Mouse (Mus musculus) cerebellum, adult 9-11 months (tissue): ENCODE measurements around the gene Tsc2.
A peak's percentile ranks its signal among the peaks of the same experiment; 100 is the strongest.
"Not testable (repeated sequence)": the region's sequence is repeated elsewhere in the genome, so short reads cannot be mapped to it uniquely, and the experiment has no call there.

Source experiments
- DNase-seq: peaks from one replicate; pipeline ENCODE4 v3.0.0; 2022

Gene Tsc2

DNA sequence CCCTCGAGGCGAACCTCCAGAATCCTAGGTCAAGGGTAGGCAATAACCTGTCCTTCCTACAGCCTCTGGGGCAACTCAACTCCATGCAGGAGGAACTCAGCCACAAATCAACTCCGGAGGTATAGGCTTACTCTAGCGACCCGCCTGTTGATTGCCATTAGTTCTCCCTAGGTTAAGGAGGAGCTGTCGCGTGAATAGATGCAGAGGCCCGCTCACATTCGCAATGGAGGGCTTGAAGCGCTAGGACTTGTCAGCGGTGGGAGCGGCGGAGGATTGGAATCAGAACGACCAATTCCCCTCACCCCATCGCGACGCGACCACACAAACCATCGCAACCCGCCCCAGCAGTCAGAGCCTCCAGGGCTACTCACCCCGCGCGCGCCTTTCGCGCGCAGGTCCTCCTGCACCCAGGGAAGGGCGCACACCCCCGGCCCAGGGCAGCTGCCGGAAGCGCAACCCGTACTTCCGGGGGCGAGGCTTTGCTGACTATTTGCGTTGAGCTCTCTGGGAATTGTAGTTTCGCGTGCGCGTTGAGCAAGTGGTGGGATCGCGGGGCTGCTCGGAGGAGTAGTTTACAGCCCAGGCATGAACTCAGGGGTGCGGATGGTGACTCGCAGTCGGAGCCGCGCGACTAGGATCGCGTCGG is at the start of gene Tsc2, which contains the start of gene Nthl1:
Tsc2 (minus strand) TSS at position 464 of the 646 bp plus-strand sequence.
Nthl1 (plus strand) TSS at position 514 of the 646 bp plus-strand sequence.
- DNase-seq = peak; percentile 82

DNA sequence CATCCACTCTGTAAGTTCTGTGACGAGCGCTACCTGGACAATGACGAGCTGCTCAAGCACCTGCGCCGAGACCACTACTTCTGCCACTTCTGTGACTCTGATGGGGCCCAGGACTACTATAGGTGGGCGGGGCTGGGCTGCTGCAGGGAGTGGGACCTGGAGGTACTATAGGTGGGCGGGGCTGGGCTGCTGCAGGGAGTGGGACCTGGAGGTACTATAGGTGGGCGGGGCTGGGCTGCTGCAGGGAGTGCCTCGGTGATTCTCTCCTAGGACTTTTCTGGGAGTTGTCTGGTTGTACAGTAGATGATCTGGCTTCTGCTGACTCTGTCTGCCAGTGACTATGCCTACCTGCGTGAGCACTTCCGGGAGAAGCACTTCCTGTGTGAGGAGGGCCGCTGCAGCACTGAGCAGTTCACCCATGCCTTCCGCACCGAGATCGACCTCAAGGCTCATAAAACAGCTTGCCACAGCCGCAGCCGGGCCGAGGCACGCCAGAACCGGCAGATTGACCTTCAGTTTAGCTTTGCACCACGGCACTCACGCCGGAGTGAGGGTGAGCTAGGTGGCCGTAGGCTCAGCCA is 45.2 kb upstream of the Tsc2 start:
- DNase-seq = no peak

DNA sequence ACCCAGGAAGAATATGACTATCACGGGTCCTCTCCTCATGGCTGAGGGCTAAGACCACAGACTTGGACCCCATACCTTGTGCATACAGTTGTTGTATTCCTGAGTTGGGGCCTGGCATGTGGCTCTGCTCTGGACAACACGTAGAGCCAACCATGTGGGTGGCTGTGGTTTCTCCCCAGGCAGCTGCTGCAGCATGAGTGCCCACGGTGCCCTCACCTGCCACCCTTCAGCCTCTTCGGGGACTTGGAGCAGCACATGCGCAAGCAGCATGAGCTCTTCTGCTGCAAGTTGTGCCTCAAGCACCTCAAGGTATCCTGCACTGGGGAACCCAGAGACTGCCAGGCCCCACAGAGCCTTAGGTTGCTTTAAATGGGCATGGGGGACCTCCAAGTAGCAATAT is 44.4 kb upstream of the Tsc2 start:
- DNase-seq = no peak

DNA sequence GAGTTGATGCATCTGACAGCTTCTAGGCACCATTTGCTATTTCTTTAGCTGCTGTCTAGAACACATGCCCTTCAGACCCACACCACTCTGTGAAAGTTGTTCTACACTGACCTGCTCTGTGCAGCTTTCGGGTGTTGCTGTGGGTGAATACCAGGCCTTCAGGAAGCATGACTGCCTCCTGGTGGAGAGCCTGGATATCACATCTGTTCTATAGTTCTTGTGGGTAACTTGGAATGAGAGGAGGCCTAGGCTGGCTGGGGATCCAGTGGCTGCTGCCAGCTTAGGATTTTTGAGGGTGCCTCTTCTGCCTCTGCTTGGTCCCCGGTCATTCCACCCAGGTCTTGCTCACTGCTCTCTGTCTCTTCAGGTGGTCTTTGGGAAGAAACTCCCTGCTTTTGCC is 43.8 kb upstream of the Tsc2 start:
- no peak for DNase-seq

DNA sequence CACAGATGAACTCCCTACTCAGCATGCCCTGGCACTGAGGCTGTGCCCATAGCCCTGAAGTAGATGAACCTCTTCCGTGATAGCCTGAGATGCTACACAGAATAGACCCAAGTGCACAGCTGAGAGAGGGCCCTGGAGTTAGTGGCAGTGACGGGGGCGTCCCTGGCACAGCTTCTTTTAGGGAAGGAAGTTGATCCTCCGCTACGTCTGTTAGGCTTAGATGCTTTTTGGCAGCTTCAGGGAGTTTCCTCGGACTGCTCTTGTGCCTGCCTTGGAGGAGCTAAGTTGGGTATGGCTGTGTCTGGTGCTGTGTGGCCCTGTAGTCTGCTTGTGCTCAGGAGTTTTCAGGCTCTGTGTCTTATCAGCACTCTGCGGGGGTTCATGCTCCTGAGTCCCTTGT is 41.8 kb upstream of the Tsc2 start:
- DNase-seq = no peak

DNA sequence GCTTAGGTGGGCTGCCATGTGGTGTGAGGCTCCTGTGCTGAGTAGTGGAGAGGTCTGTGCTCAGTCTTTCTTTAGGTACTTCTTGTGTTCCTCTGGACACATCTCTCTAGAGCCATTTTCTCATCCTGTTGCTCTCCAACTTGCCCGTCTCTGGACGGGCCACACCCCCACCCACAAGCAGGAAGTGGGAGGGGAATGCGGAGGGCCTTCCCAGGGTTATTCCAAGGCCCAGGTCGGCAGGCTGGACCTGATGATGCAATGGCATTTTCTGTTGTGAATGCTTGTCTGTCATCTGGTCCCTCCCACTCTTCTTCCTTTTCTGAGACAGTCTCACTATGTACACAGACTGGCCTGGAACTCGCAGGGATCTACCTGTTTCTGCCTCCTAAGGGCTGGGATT is 39.7 kb upstream of the Tsc2 start:
- no peak for DNase-seq

DNA sequence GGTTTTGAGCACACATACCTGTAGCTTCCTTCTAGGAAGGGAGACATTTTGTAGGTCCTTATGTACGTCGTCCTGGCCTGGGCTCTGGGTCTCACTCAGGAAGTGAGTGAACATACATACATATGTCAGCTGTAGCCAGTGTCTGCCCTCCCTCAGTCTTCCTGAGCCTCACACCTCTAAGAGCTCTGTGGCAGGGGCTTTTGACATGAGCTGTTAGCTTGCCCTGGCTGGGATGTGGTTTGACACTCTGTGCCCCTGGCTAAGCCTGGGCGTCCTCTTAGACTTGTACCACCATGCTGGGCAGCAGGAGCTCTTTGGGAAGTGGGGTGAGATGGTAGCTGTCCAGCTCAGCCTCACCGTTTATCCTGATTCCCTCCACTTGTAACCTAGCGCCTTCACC is 38.9 kb upstream of the Tsc2 start:
- DNase-seq = no peak

DNA sequence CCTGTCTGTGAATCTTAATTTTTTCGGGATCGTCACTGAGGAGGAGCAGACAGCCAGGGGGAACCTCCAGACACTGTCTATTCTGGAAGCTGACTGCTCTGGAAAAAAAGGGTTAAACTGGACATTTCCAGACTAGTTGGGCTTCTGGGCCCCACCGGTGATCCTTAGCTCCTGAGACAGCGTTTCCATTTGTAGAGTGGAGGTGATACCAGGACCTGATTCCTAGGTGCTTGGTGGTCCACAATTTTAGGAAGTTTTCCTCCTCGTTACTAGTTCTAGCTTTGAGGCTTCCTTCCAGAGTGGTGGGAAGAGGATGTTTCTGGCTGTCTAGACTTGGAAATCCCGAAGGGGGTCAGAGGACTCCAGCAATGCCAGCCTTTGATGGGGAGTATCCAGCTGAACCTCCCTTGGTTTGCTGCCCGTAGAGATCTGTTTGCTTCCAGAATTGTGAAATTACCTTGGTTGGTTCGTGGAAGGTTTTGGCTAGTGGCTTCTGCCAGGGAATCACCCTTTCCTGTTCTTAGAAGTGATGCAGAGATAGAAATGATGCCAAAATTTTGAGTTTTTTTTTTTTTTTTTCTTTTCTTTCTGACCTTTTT is 37.9 kb upstream of the Tsc2 start:
- DNase-seq = peak; percentile 39

DNA sequence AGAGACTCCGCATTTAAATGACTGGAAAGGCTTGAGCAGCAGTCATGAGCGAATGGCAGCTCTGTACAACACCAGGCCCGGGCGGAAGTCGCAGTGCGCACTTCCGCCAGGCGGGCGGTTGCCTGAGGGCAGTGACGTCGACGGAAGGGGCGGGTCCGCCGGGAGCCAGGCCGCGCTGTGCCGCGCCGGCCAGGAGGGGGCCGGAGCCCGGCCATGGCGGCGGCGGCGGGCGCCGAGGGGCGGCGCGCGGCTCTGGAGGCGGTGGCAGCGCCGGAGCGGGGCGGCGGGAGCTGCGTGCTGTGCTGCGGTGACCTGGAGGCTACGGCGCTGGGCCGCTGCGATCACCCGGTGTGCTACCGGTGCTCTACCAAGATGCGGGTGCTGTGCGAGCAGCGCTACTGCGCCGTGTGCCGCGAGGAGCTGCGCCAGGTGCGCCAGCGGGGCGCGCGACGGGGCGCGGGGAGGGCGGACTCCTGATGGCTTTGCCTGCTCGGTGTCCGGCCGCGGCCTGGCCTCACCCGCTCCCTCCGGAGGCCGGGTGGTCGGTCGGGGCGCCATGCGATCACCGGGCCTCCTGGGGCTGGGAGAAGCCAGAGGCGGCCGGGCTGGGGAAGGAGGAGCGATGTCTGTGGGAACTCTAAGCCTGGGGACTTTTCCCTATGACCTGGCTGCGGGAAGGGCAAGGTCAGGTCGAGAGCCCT is 37.3 kb upstream of the Tsc2 start, which contains the start of gene Zfp598:
Zfp598 (plus strand) TSS at position 143 of the 701 bp plus-strand sequence.
- DNase-seq = peak; percentile 94

DNA sequence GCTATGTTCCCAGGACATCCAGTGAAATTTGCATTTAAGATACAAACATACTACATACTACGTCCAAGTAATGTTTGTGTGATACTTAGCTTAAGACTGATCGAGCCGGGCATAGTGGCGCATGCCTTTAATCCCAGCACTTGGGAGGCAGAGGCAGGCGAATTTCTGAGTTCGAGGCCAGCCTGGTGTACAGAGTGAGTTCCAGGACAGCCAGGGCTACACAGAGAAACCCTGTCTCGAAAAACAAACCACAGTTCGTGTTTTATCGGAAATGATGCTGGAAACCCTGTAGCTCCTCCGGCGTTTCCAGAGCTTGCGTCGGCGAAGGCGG is 36.7 kb upstream of the Tsc2 start:
- DNase-seq = not testable (repeated sequence)

DNA sequence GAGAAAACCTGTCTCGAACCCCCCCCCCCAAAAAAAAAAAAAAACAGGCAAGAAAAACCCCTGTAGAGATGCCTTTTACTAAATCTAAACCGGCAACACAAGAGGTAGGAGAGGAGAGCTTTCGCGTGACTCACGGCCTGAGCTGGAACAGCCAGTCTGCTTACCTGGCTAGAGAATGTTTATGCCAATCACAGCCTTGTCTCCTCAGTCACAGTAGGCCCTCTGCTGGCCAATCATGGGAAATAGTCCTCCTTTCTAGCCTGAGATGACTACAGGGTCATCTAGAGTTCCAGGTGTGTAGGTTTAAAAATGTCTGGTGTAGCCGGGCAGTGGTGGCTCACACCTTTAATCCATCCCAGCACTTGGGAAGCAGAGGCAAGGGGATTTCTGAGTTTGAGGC is 35.0 kb upstream of the Tsc2 start:
- DNase-seq = peak; percentile 84

DNA sequence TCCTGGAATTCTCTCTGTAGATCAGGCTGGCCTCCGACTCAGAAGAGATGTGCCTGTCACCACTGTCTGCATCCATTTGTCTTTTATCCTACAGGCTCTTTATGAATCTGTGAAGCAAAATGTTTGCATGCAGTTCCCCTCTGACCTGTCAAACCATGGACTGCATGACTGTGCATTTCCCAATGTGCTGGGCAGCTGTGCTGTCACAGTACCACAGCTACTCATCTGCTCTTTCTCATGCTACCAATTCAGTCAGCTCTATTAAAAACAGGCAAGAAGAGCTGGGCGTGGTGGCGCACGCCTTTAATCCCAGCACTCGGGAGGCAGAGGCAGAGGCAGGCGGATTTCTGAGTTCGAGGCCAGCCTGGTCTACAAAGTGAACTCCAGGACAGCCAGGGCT is 34.6 kb upstream of the Tsc2 start:
- DNase-seq = peak; percentile 43

DNA sequence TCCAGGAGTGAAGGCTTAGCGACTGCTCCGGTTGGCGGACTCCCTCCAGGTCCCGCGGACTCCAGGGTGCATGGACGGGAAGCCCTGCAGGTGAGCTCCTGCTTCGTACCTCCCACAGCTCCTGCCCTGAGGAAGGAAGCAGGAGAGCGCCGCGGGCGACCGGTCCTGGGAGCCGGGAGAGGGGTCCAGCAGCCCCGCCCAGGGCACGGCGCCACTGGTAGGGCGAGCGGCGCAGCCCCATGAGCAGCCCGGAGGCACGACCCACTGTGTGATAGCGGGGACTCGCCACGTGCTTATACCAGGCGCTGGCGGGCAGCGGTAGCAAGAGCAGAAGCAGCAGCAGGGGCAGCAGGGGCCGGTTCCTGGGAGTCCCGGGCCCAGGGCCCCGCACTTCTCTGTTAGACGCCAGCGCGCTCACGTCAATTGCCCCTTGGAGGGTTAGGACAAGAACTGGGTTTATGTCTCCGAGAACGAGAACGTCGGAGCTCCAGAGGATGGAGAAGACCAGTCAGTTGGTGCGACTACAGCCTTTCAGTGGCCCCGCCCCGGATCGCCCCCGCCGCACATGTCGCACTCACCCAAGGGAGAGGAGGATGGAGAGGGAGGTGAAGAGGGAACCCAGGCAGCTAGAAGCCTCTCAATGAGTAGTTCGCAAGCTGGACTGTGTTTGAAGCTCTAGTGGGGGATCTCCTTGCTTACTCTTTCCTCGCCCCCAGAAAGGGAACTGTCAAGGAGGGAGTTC is 25.8 kb upstream of the Tsc2 start, which contains the start of gene Npw:
Npw (minus strand) TSS at position 441 of the 742 bp plus-strand sequence.
- no peak for DNase-seq

DNA sequence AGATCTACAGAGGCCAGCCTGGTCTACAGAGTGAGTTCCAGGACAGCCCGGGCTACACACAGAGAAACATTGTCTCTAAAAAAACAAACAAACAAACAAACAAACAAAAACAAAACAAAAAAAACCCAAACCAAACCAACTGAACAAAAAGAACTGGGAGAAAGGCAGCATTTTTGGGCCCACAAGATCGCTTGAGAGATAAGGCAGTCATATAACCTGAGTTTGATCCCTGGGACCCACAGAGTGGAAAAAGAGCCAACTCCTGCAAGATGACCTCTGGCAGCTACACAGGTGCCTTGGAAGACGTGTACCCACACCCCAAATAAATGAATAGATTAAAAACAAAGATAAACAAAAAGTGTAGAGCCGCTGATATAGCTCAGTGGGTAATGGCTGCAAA is 22.5 kb upstream of the Tsc2 start:
- DNase-seq = no peak

DNA sequence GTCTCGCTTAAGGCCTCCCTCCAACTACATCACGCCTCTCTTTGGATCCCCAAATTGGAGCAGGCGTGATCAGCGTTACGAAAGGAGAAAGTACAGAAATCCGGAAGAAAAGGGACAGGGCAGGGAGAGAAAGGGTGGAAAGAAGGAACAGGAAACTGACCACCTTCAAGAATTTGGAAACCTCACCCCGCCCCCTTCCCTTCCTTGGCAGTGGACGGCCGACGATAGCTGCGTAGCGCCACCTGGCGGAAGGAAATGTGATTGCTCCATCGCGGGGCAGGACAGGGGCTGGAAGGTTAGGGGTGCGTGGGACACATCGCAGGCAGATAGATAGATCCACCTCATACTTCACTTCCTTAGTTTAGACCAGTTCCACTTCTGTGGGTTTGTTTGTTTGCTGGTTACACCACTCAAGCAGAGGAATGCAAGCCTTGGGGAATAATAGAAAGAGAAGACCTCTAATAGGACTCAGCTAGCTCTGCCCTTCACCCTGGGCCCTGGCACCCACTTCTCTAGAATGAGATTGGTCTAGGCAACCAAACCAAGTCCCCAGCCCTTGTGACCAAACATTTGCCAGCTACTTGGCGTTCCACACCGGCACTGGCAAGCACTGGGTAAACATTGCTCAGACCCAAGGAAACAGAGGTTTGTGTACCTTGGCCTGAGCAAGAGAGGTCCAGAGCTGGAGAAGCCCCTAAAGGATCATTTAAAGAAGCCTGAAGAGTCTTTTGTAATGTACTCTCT is 21.7 kb upstream of the Tsc2 start:
- peak; percentile 73 for DNase-seq

DNA sequence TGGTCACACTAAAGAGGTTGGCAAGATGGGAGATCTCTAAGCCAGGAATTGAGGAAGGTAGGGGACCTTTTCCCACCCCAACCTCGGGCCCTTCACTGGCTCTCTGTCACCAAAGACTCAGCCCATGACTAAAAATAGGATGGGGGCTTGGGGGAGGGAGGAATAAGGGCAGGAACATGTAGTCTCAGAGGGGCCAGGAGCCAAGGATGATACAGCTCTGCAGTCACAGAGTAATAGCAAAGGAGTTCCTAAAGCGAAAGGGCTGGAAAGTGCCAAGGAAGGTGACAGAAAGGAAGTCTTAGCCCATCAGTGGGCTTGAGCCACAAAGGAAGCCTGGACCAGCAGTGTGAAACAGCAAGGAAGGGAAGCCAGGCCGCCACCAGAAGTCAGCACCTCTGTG is 19.4 kb upstream of the Tsc2 start:
- no peak for DNase-seq

DNA sequence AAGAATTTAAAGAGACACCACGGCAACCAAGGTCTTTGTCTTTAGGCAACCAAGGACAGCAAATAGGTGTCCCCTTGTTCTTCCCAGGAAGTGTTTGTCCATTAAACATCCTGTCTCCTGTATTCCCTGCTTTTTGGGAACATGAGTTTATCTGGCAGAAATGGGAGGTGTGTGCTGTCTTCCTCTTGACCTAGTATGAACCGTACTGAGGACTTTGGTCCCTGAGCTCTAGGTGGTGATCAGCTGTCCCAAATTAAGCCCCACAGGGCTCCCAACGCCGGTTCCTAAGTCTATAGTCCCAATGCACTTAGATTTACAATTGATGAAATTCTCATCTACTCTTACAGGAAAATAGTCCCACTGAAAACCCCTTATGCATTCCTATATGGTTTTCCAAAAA is 18.3 kb upstream of the Tsc2 start:
- no peak for DNase-seq

DNA sequence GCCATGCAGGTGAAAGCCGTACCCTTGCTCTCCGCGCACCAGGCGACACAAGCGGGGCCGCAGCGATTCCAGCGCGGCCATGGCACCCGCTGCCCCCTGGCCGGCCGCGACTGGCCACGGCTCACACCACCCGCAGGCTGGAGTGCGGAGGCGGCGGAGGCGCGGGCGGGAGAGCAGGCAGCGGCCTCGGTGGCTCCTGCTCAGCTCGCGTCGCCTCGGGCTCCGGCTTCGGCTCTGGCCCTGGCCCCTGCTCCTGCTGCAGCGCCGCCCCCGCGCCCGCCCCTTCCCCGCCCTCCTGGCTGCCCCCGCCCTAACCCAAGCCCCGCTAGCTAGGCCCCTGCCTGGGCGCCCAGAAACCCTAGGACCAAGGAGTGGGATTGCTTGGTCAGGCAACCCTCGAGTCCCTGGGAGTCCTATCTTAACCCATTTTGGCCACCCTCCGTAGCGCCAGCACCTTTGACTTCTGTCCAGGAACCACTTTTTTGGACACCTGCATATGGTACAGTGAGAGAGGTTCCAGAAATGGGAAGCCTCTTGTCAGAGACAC is 17.7 kb upstream of the Tsc2 start, which contains the start of gene Slc9a3r2:
Slc9a3r2 (minus strand) TSS at position 258 of the 547 bp plus-strand sequence.
- peak; percentile 81 for DNase-seq

DNA sequence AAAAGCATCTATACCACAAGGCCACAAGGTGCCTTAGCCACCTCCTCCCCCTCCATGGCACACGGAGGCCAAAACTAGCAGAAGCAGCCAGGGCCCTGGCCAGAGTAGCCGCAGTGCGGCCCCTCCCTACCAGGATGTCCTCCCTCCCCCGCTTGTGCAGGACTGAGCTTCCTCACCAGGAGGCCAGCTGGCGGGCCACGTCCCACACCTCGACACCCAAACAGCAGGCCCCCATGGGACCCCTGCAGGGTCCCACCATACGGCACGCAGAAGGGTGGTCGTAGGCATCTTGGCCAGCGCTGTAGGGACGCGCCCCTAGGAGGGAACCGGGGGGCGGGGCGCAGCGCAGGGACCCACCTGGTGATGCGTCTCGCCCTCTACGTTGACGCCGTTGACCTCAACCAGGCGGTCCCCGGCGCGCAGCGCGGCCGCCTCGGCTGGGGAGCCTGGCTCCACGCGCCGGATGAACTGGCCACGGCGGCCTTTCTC is 17.2 kb upstream of the Tsc2 start:
- peak; percentile 87 for DNase-seq

DNA sequence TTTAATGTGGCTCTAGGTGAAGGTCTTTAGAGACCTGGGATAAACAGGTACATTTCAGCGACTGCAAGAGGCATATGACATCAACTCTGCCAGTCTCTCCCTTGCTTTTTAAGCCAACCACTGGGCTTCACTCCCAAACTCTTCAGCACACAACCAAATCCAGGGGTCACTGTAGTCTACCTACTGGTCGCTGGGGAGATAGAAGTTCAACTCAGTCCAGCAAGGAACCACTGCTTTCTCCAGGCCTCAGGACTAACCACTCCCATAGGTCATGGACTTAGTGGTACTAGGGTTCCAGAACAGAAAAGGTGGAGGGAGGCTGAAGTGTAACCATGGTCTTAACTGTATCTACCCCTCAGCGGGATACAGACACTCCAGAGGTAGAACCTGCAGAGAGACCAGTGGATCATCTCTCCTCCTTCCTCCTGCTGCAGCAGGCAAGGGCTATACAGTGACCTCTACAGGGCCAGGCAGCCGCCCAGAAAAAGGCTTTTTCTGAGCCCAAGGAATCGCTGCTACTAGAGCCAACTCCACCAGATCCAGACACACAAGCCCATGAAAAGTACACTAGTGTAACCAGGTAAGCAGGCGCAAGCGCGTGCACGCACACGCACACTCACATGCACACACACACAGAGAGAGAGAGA is 16.4 kb upstream of the Tsc2 start:
- peak; percentile 69 for DNase-seq

DNA sequence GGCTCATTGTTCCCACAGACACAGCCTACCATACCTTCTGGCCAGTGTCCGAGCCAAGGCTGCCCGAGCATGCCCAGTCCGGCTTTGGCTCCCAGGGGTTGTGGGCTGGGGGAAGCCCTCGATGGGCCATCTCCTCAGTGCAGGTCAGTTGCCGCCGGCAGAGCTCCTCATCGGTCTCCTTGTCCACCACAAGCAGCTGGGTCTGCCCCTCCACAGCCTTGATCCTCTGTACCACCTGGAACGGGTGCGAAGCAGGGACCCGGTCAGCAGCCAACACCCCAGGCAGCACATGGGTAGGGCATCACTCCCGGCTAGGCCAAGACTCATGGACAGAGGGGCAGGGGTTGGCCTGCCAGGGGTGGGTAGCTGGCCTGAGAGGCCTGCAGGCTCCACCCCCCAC is 15.1 kb upstream of the Tsc2 start:
- peak; percentile 65 for DNase-seq
